Mouse (Mus musculus) urinary bladder, postnatal 4 days (tissue): ENCODE results near the gene Tomm6.
"Not testable (repeated sequence)": the region's sequence is repeated elsewhere in the genome, so short reads cannot be mapped to it uniquely, and the experiment has no call there.

Source experiments
- DNase-seq, 2 experiments: peaks; one replicate each; pipeline ENCODE4 v3.0.0; 2021 to 2022; ENCODE audit warnings: low spot score in 2 of 2

The Tomm6 gene

DNA sequence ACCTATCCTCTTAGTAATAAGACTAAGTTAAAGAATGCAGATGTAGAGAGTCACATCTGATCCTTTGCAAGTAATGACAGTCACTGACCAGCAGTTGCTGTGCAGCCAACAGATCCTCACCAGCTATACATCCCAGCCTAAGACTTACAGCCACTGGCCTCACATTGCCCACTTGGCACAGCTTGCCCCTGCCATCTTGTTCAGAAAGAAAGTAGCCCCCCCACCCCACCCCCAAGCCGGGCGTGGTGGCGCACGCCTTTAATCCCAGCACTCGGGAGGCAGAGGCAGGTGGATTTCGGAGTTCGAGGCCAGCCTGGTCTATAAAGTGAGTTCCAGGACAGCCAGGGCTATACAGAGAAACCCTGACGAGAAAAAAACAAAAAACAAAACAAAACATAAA is 33.8 kb downstream of the Tomm6 start:
- not testable (repeated sequence) for DNase-seq

GRCm38 (mm10) chr17:47651953-47652352 is 36.2 kb downstream of the Tomm6 start:
- no peak for DNase-seq

DNA sequence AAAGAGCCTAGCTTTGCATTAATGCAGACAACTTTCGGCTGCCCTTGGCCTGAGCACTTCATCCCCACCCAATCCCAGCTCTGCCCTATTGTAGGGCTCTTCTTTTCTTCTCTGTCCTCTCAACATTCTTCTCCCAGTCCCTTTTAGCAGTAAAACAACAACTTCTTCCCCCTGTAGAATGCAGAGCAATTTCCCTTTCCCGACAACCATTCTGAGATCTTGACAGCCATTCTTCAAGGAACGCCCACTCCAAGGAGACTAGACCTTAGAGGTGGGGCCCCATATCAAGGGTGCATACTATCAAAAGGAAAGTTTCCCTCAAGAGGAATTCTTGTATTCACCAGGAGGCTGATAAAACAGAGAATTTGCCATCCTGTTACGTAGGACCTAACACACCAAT is 39.2 kb downstream of the Tomm6 start:
- DNase-seq, result no peak

DNA sequence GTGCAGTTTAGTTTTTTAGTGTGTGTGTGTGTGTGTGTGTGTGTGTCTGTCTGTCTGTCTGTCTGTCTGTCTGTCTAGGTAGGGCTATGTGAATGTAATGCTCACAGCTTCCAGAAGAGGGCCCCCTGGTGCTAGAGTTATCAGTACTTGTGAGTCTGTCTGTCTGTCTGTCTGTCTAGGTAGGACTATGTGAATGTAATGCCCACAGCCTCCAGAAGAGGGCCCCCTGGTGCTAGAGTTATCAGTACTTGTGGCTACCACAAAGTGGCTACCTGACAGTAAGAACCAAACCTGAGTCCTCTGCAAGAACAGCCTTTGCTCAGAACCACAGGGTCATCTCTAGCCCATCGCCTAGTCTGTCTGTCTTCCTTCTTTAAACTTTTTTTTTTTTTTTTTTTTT is 41.5 kb downstream of the Tomm6 start:
- DNase-seq, result peak in 1 of 2 experiments; percentile 22

GRCm38 (mm10) chr17:47642992-47643391 is 45.2 kb downstream of the Tomm6 start:
- no peak for DNase-seq
